27 mouse cellular contexts compared by ENCODE assay signal in the genomic region with DNA sequence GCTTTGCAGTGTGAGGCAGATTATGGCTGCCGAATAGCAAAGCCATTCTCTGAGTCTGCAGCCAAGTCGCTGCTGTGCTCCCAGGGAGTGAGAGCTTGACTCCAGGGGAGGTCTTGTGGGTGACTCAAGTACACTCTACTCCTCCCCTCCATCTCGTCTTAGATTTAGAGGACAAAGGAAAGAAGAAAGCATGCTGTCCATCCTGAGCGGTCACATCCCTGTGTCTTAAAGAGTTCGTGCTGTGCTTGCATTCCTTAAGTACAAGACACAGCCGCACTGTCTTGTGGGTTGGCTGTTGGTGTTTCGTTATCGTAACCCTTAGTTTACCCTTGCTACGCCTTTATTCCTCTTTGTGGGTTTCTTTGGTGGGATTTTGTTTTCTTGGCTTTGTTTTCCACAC. TPM values are rescaled to one million over a fixed set of nuclear protein-coding genes. Genes with fewer than 3 reads are reported as not detected.
DNase-seq lines count a peak whose midpoint lies in the region; ATAC-seq and TF ChIP-seq lines count a peak whose summit lies in the region.
"Had no signal": no experiment of that assay in that cellular context is flagged by ENCODE, and none has a peak within 500 bp of the region (broad histone marks: within the 10 kb centered on the region; RNA-seq: fewer than 3 reads in every experiment).

No protein-coding gene starts in this region.

- no peaks in the 10 kb centered on the region for H3K27me3 ChIP-seq in forebrain, embryonic 12.5 days
- H3K27me3 ChIP-seq in forebrain, embryonic 14.5 days (replicated peaks; ENCODE audit: control insufficient read depth, insufficient read depth, low read length), result no peaks in the 10 kb centered on the region
- no peaks in the 10 kb centered on the region for H3K27me3 ChIP-seq in kidney, postnatal 0 days (ENCODE audit: insufficient read depth, low read length)
- H3K27me3 ChIP-seq in kidney, adult 2 months (replicated peaks; ENCODE audit: control insufficient read depth, insufficient read depth, low read length), result no peaks in the 10 kb centered on the region
- peaks cover 21% of the 10 kb centered on the region for H3K27me3 ChIP-seq in liver, embryonic 15.5 days
- no peaks in the 10 kb centered on the region for H3K27me3 ChIP-seq in embryonic facial prominence, embryonic 15.5 days
- H3K27me3 ChIP-seq: embryonic facial prominence, embryonic 12.5 days; heart, embryonic 15.5 days; stomach, embryonic 15.5 days had no signal

- H3K9me3 ChIP-seq in forebrain, embryonic 12.5 days, result no peaks in the 10 kb centered on the region
- H3K9me3 ChIP-seq in forebrain, embryonic 14.5 days (replicated peaks; ENCODE audit: control insufficient read depth, low read length), result no peaks in the 10 kb centered on the region
- no peaks in the 10 kb centered on the region for H3K9me3 ChIP-seq in kidney, postnatal 0 days (replicated peaks; ENCODE audit: low read length)
- H3K9me3 ChIP-seq in liver, embryonic 15.5 days (replicated peaks), result no peaks in the 10 kb centered on the region
- no peaks in the 10 kb centered on the region for H3K9me3 ChIP-seq in embryonic facial prominence, embryonic 15.5 days (replicated peaks)
- H3K9me3 ChIP-seq: embryonic facial prominence, embryonic 12.5 days; G1E; heart, embryonic 15.5 days; stomach, embryonic 15.5 days had no signal

- 70% methylated on average over 9 of the region's 9 CpGs for WGBS in forebrain, embryonic 12.5 days
- WGBS in forebrain, embryonic 14.5 days, result 64% methylated on average over 9 of the region's 9 CpGs
- WGBS in kidney, postnatal 0 days, result 69% methylated on average over 9 of the region's 9 CpGs
- WGBS in kidney, adult 2 months, result 78% methylated on average over 9 of the region's 9 CpGs
- WGBS in liver, embryonic 15.5 days (ENCODE audit: insufficient replicate concordance), result 81% methylated on average over 9 of the region's 9 CpGs
- 59% methylated on average over 9 of the region's 9 CpGs for WGBS in embryonic facial prominence, embryonic 15.5 days

- no peak overlapping the region for H3K4me2 ChIP-seq in forebrain, embryonic 12.5 days
- no peak overlapping the region for H3K4me2 ChIP-seq in forebrain, embryonic 14.5 days (ENCODE audit: low read length)
- H3K4me2 ChIP-seq in kidney, postnatal 0 days (ENCODE audit: low read length), result no peak overlapping the region
- no peak overlapping the region for H3K4me2 ChIP-seq in liver, embryonic 15.5 days
- H3K4me2 ChIP-seq in embryonic facial prominence, embryonic 15.5 days (replicated peaks), result no peak overlapping the region
- H3K4me2 ChIP-seq: embryonic facial prominence, embryonic 12.5 days; heart, embryonic 15.5 days; stomach, embryonic 15.5 days had no signal

- H3K36me3 ChIP-seq in forebrain, embryonic 12.5 days (replicated peaks), result no peaks in the 10 kb centered on the region
- H3K36me3 ChIP-seq in forebrain, embryonic 14.5 days (ENCODE audit: control insufficient read depth, insufficient read depth, low read length), result no peaks in the 10 kb centered on the region
- H3K36me3 ChIP-seq in kidney, postnatal 0 days (ENCODE audit: insufficient read depth, low read length), result no peaks in the 10 kb centered on the region
- H3K36me3 ChIP-seq in kidney, adult 2 months (ENCODE audit: control insufficient read depth, insufficient read depth, low read length), result no peaks in the 10 kb centered on the region
- H3K36me3 ChIP-seq in liver, embryonic 15.5 days (replicated peaks), result no peaks in the 10 kb centered on the region
- no peaks in the 10 kb centered on the region for H3K36me3 ChIP-seq in embryonic facial prominence, embryonic 15.5 days
- H3K36me3 ChIP-seq: embryonic facial prominence, embryonic 12.5 days; heart, embryonic 15.5 days; stomach, embryonic 15.5 days had no signal

- H3K4me3 ChIP-seq in forebrain, embryonic 12.5 days (replicated peaks), result no peak overlapping the region
- H3K4me3 ChIP-seq in forebrain, embryonic 14.5 days (ENCODE audit: low read depth, low read length), result no peak overlapping the region
- no peak overlapping the region for H3K4me3 ChIP-seq in kidney, postnatal 0 days (replicated peaks; ENCODE audit: low read depth, low read length)
- H3K4me3 ChIP-seq in kidney, adult 2 months (ENCODE audit: insufficient read depth, low read depth, low read length), result no peak overlapping the region
- no peak overlapping the region for H3K4me3 ChIP-seq in liver, embryonic 15.5 days (replicated peaks)
- no peak overlapping the region for H3K4me3 ChIP-seq in embryonic facial prominence, embryonic 15.5 days (replicated peaks)
- H3K4me3 ChIP-seq: embryonic facial prominence, embryonic 12.5 days; erythroblast, embryonic 14.5 days; heart, embryonic 15.5 days; stomach, embryonic 15.5 days had no signal

- no peak for TF ChIP-seq CTCF in kidney, postnatal 0 days (IDR thresholded peaks at IDR 0.05; ENCODE audit: low read depth)
- no peak for TF ChIP-seq CTCF in kidney, adult 2 months (conservative IDR thresholded peaks at IDR 0.05; ENCODE audit: insufficient read depth, insufficient read length, low read depth, low read length)

- DNase-seq in forebrain, embryonic 14.5 days (ENCODE audit: low spot score), result no peak
- peak; percentile 22 for DNase-seq in kidney, postnatal 0 days (ENCODE audit: low spot score)
- no peak for DNase-seq in kidney, adult 2 months
- no peak for DNase-seq in liver
- no peak for DNase-seq in B cell, adult 2 months
- DNase-seq: adrenal gland, adult 8-10 months; cerebellum, adult 8-10 months; cerebellum, postnatal 25 days; gastrocnemius, postnatal 10 days; kidney, adult 9 months; kidney, postnatal 36 days; layer of hippocampus, postnatal 36 days; lung, adult 18-20 months; lung, postnatal 14 days; midbrain, embryonic 14.5 days; right cerebral cortex, postnatal 14 days; thymus, postnatal 25 days had no signal

- no peak overlapping the region for H3K27ac ChIP-seq in forebrain, embryonic 12.5 days
- H3K27ac ChIP-seq in forebrain, embryonic 14.5 days (ENCODE audit: low read depth, low read length), result no peak overlapping the region
- H3K27ac ChIP-seq in kidney, postnatal 0 days, result no peak overlapping the region
- no peak overlapping the region for H3K27ac ChIP-seq in kidney, adult 2 months (ENCODE audit: insufficient read depth, low read depth, low read length)
- 0 out of 2 replicates have a peak overlapping the region, but pooled peaks have one; percentile 54 for H3K27ac ChIP-seq in liver, embryonic 15.5 days (replicated peaks)
- peak overlapping the region; percentile 39; the same call in 1 of the 2 replicates for H3K27ac ChIP-seq in embryonic facial prominence, embryonic 15.5 days (replicated peaks)
- H3K27ac ChIP-seq: embryonic facial prominence, embryonic 12.5 days; heart, embryonic 15.5 days; stomach, embryonic 15.5 days had no signal

- TF ChIP-seq POLR2A in kidney, adult 2 months (IDR thresholded peaks at IDR 0.05; ENCODE audit: low read depth, low read length), result no peak

- no peak for ATAC-seq in forebrain, embryonic 12.5 days (ENCODE audit: low FRiP score)
- no peak for ATAC-seq in forebrain, embryonic 14.5 days
- ATAC-seq in kidney, postnatal 0 days (replicated peaks; ENCODE audit: low FRiP score, low read depth), result no peak
- ATAC-seq in liver, embryonic 15.5 days (ENCODE audit: insufficient read depth), result no peak
- no peak for ATAC-seq in embryonic facial prominence, embryonic 15.5 days (ENCODE audit: insufficient number of reproducible peaks, low FRiP score, low TSS enrichment, low read depth)
- ATAC-seq: activated CD4-positive, CD25-positive, alpha-beta regulatory T cell, adult 4 months; intestine, embryonic 16.5 days had no signal

- H3K4me1 ChIP-seq in forebrain, embryonic 12.5 days, result peaks cover 45% of the 10 kb centered on the region
- peaks cover 24% of the 10 kb centered on the region for H3K4me1 ChIP-seq in forebrain, embryonic 14.5 days (ENCODE audit: control insufficient read depth, insufficient read depth, low read length)
- H3K4me1 ChIP-seq in kidney, postnatal 0 days (replicated peaks; ENCODE audit: insufficient read depth, low read length), result peaks cover 2% of the 10 kb centered on the region; the same call in 1 of the 2 replicates
- H3K4me1 ChIP-seq in kidney, adult 2 months (ENCODE audit: control insufficient read depth, insufficient read depth, low read length), result no peaks in the 10 kb centered on the region
- peaks cover 86% of the 10 kb centered on the region for H3K4me1 ChIP-seq in liver, embryonic 15.5 days (replicated peaks)
- H3K4me1 ChIP-seq in embryonic facial prominence, embryonic 15.5 days, result peaks cover 51% of the 10 kb centered on the region

- peak overlapping the region; percentile 8; the same call in 1 of the 2 replicates for H3K9ac ChIP-seq in forebrain, embryonic 12.5 days
- H3K9ac ChIP-seq in forebrain, embryonic 14.5 days (ENCODE audit: low read length), result no peak overlapping the region
- H3K9ac ChIP-seq in kidney, postnatal 0 days (ENCODE audit: low read depth, low read length), result no peak overlapping the region
- no peak overlapping the region for H3K9ac ChIP-seq in liver, embryonic 15.5 days
- H3K9ac ChIP-seq in embryonic facial prominence, embryonic 15.5 days, result no peak overlapping the region
- H3K9ac ChIP-seq: embryonic facial prominence, embryonic 12.5 days; heart, embryonic 15.5 days; stomach, embryonic 15.5 days had no signal

RNA-seq across cellular contexts. Expression of gene Ank, which starts 24.2 kb away (rescaled TPM):
- 9.0 and 10.3 TPM in 2 replicates for polyA plus RNA-seq in forebrain, embryonic 12.5 days (2016; fragmentation: Nextera tagmentation; extraction: Ambion mirVana)
- 13.7 and 13.9 TPM in 2 replicates for polyA plus RNA-seq in forebrain, embryonic 14.5 days (2014; fragmentation: Nextera tagmentation; extraction: Ambion mirVana)
- polyA plus RNA-seq in kidney, postnatal 0 days (2015; fragmentation: Nextera tagmentation; extraction: Ambion mirVana), result 10.0 and 11.0 TPM in 2 replicates
- 17.4 and 18.6 TPM in 2 replicates for polyA plus RNA-seq in kidney, adult 2 months (2012; rRNA removed)
- 10.5 and 10.8 TPM in 2 replicates for polyA plus RNA-seq in liver, embryonic 15.5 days (2015; fragmentation: Nextera tagmentation; extraction: Ambion mirVana)
- polyA plus RNA-seq in embryonic facial prominence, embryonic 15.5 days (2015; fragmentation: Nextera tagmentation; extraction: Ambion mirVana), result 21.8 and 23.3 TPM in 2 replicates

Comparison
In these comparisons a context has a peak if more than half of its experiments do, and no peak if none do; other contexts are left out.
1. H3K27ac ChIP-seq: peak in liver, embryonic 15.5 days (single experiment) and embryonic facial prominence, embryonic 15.5 days (single experiment); none in forebrain, embryonic 12.5 days (single experiment), forebrain, embryonic 14.5 days (single experiment), kidney, postnatal 0 days (single experiment) and kidney, adult 2 months (single experiment).